Mouse (Mus musculus): ENCODE measurements at regions not wholly inside any gene's neighbourhood (a gene's known extent, or its start where the extent isn't known, plus 50 kb on each side); places are given as distances from the start of the nearest gene placed in this dataset.

GRCm38 (mm10) chr10:122515698-122516097 is 67.4 kb downstream of the Avpr1a start:
- no peak for DNase-seq

- no peak for DNase-seq
These were observed 71.0 kb downstream of the Avpr1a start for GRCm38 (mm10) chr10:122519274-122519790.

DNA sequence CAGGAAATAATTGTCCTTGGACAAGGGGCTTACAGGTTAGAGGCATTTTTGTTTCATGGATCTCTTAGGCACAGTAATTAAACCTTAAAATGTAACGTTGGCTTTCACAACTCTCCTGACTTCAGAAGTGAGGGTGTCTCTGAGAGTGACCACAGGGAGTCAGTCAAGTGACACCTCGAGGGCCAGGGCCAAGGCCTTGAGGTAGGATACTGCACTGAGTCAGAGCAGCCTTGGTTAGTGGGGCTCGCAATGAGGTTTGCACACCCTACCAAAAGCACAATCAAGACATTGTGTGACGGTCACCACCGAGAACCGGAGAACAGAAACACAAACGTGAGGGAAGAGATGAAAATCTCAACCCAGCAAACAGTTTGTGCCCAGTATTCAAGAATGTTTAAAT is 71.7 kb downstream of the Avpr1a start:
- DNase-seq, result no peak

DNA sequence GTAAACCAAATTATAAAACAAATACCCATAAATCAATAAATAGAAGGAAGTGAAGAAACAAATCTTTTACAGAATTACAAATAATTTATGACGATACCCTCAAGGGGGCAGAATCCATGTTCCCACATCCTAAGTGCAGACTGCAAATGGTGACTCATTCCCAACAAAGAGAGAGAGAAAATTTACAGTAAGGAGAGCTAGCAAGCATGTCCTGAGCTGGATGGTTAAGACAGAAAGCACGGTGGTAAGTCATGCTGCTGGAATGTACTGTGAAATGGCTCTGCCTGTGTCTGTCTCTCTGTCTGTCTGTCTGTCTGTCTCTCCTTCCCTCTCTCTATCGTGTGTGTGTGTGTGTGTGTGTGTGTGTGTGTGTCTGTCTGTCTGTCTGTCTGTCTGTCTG is 74.3 kb downstream of the Avpr1a start:
- no peak for DNase-seq

- peak; percentile 40 for DNase-seq
These were observed 77.1 kb downstream of the Avpr1a start for GRCm38 (mm10) chr10:122525360-122525759.

DNA sequence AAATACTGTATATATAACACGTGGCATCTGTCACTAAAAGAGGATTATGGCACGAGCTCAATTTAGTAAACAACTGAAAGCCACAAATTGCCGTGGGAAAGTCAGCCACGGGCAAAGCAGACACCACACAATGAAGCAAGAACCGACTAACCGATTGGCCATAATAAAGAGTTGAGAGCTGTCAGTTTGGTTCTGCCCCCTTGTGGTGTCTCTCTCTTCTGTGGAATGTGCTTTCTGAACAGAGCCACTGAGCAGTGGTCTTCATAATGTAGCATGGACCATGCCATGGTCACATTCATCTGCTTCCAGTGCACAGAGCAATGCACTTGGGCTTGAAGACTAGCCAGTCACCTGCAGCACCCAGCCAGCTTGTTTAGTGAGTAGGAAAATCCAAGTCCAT is 77.5 kb downstream of the Avpr1a start:
- no peak for DNase-seq

DNA sequence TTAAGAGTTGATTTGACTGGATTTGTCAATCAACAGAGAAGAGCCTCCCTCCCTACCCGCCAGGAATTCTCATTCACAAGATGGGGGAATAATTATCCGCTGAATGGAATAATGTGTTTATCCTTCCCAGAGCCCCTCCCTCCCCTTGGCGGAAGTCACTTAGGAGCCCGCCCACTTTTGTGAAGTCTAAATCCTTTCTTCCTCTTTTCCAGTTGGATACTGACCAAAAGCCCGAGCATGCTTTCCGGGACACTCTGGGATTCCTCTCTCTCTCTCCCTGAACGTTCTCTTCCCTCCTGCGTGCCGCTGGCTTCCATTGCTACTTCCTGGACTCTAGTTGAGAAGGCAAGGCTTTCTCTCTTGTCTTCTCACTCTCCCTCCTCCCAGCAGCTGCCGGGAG is 79.9 kb downstream of the Avpr1a start:
- DNase-seq, result peak; percentile 15

GRCm38 (mm10) chr10:122528973-122529703 is 80.8 kb downstream of the Avpr1a start:
- peak; percentile 39 for DNase-seq

- DNase-seq, result peak; percentile 34
These were observed 86.4 kb downstream of the Avpr1a start for GRCm38 (mm10) chr10:122534714-122535113.

- no peak for DNase-seq
These were observed 86.8 kb downstream of the Avpr1a start for GRCm38 (mm10) chr10:122535137-122535536.

GRCm38 (mm10) chr10:122539655-122540054 is 91.4 kb downstream of the Avpr1a start:
- DNase-seq, result peak; percentile 45

GRCm38 (mm10) chr10:122542573-122542972 is 94.3 kb downstream of the Avpr1a start:
- DNase-seq, result no peak

DNA sequence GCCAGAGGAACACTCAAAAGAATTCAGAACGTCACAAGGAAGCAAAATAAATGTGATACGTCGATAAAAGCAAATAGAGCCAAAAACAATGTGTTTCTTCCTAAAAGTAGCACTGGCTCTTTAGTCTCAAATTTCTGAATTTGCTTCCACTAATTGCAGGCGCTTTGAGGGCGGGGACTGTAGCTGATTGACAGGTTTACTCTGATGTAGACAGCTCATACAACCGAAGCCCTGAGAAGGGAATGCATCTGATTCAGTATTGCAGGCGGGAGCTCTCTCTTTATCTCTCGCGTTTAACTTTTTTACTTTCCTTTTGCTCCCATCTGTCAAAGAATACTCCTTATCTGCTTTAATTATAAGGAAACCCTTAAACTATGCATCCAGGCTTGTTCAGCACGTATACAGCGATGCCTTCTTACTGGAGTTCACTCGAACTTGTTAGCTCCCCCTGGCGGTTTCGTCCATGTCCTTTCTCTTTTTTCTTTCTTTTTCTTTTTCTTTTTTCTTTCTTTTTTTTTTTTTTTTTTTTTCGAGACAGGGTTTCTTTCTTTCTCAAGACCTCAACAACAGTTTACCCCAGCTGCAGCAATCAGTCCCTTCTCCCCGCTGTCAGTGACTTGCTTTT is 95.9 kb downstream of the Avpr1a start:
- peak; percentile 71 for DNase-seq

DNA sequence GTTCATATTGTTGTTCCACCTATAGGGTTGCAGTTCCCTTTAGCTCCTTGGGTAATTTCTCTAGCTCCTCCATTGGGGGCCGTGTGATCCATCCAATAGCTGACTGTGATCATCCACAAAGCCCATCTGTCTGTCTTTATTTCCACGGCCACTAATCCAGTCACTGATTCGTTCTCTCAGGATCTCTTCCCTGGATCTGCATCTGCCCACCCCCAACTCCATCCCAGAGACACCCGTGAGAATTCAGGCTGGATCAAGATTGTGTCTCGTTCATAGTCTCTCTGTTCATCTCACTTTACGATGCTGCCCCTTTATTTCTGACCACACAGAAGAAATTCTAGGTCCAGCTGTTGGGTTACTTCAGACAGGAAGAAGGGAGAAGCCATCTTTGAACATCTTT is 96.7 kb downstream of the Avpr1a start:
- DNase-seq, result no peak

DNA sequence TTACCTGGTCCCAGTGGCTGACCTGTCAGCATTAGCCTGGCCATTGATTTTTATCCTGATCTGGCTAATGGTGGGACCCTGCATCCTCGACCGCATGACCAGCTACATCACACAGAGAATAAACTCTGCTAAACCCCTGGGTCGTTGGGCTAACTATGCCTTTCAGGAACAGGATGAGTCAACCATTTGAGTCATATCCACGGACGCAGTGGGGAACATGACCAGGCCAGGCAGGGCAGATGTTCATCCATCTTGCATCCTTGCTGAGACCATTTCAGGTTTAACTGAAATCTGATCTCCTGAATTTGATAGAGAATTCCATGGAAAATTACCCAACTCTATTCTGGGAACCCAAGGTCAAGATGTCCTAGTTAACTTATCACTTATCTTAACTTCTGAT is 103.3 kb downstream of the Avpr1a start:
- DNase-seq, result no peak

DNA sequence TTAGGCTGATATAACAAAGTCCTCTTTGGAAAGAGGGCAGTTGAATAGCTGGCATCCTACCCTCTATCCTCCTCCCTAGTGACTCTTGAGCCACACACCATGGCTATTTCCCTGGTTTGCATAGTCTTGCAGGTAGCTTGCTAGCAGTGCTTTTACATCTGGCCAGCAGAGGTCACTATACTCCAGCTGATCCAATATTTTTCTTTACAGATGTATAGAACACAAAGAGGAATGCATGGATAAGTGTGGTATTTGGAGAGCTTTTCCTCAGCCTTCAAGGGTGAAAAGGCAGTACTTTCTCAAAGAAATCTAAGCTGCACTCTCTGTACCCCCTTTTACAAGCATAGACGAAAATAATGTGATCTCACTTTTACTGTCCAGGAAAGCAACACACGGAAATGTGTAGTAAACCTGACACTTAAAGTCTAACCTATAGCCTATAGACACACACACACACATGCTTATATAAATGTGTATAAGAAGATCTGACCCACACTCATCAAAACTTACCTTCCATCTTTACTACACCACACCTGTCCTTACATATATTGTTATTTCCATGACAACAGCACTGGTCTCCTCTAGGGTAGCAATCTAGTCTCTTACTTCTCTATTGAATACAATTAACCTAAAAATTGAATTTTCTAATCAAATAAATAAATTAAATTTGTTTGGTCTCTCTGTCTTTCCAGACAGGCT is 105.0 kb downstream of the Avpr1a start:
- DNase-seq, result peak; percentile 64

DNA sequence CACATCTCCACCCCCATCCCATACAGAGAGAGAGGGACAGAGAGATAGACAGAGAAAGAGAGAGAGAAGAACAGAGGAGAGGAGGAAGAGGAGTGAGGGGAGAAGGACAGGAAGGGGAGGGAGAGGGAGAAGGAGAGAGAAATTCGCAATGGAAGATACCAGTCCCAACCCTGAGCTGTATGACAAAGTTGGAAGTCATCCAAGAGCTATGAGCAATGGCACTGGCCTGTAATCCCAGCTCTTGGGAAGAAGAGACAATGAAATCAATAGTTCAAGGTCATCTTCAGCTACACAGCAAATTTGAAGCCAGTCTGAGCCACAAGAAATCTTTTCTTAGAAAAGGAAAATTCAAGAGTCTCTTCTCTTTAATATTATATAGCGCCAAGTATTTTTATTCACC is 105.6 kb downstream of the Avpr1a start:
- DNase-seq, result no peak

- DNase-seq, result no peak
These were observed 110.4 kb downstream of the Avpr1a start for GRCm38 (mm10) chr10:122558660-122559059.

DNA sequence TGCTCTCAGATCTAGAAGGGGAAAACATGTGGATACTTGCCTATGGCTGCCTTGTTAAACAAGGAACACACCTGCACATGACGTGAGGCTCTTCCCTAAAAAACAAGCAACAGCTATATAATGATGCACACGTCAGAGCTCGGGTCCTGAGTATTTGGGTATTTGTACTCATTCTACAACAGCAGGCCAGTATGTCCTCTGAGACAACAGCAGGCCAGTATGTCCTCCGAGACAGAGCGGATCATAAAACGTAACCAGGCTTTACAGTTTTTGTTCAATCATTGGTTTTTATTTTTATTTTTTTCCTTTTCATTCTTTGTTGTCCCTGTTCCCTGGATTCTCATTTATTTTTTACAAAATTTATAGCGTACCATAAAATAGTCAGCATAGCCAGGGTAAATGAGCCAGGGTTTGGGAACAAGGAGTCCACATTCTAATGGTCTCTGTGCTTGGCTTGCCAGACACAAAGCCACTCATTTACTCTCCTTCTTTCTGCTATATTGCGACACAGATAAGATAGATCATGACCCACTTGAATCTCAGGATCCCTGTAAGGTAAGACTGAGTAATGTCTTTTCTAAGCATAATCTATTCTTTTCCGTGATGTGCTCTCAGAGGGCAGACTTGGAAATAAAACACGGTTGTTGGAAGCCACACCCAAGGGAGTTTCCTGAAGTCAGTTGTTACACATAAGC is 111.8 kb downstream of the Avpr1a start:
- no peak for DNase-seq

- DNase-seq, result no peak
These were observed 113.6 kb downstream of the Avpr1a start for GRCm38 (mm10) chr10:122561924-122562323.

DNA sequence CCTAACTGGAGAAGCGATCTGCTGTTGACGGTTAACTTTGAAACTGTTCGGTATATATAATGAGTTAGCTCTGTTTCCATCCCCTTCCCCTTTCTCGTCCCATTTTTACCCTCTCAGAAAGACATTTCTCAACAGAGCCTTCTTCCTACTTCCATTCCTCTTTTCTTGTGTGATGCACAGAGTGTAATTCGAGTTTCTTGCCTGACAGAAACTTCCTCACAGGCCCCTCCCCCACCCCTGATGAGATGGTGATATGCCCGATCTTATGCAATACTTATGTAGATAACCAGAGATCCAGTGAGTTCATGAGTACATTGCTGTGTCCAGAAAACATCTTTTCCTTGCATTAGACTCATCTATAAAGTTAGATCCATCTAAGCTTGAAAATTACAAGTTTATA is 114.2 kb downstream of the Avpr1a start:
- DNase-seq, result no peak

DNA sequence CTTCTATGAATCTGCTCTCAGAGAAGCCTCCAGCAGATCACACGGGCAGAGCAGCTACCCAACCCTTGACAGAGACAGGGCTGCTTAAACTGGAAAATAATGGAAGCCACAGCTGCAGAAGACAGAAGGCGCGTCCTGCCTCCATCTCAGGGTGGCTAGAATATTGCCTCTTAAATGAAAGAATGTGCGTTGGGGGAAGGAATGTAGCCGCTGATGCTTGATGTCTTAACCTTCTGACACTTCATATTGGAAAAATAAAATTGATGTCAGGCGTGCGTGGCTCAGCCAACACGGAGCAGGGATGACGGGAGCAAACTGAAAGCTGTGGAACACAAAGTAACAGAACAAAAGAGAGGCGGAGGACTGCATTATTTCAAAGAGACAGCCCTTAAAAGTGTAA is 114.6 kb upstream of the Ppm1h start:
- DNase-seq, result peak; percentile 34

GRCm38 (mm10) chr10:122564473-122564872 is 114.1 kb upstream of the Ppm1h start:
- DNase-seq, result no peak
